Mouse (Mus musculus): ENCODE results near the gene Slc26a10.
"Not testable (repeated sequence)": the region's sequence is repeated elsewhere in the genome, so short reads cannot be mapped to it uniquely, and the experiment has no call there.

Slc26a10 gene

DNA sequence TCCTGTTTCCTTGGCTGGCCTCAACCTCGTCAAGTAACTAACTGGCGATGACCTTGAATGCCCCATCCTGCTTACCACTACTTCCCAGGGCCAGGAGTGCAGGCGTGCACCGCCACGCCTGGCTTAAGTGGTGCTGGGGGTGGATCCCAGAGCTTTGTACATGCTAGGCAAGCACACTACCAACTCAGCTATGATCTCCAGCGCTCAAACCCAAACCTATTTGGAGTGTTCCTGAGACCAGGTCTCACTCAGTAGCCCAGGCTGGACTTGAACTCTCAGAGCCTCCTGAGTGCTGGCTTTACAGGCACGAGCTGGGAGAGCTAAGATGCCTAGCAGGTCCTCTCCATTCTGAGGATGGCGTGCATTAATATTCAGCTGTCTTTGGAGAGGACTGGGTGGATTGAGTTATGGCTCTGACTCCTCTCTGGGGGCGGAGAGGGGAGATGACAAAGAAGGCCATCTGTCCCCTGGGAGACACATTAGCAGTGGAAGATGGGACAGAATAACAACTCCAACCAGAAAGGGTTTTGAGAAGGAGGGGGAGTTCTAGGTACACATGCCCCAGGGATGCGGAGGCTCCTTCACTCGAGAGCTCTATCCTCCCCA lies 17.2 kb upstream of the Slc26a10 start:
- DNase-seq (ENCODE audit: low spot score): no peak

DNA sequence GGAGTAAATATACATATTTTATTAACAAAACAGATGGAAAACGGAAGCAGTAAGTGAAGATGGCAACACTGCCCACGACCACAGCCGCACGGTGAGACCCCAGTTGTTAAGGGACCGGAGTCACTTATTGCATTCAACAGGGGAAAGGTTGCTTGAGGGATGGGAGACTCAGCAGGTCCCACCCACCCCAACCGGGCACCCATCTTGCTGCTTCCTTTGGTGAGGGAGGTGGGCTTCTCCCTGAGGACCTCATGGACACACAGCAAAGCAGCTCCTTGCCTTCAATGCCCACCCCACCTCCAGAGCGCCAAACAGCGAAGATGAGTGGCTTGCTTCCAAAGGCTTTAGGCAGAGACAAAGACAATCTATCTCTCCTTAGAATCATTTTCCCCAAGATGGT lies 16.7 kb upstream of the Slc26a10 start:
- no peak for DNase-seq (ENCODE audit: low spot score)

DNA sequence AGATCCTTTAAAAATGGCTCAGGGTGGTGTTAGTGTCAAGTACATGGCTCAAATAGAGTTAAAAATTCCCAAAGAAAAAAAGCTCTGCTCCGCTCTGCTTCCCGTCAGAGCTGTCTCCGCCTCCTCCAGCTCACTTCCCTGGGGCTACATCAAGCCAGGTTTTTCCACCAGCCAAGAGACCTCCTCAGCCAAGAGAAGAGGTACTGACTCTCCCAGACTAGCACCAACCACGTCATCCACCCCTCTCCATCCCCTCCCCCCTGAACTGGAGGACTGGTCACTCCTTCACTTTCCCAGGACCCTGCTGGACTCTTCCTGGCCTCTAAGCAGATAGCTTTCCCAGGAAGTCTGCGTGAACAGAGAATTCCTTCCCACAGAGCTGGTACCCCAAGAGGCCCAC lies 15.9 kb upstream of the Slc26a10 start:
- no peak for DNase-seq (ENCODE audit: low spot score)

DNA sequence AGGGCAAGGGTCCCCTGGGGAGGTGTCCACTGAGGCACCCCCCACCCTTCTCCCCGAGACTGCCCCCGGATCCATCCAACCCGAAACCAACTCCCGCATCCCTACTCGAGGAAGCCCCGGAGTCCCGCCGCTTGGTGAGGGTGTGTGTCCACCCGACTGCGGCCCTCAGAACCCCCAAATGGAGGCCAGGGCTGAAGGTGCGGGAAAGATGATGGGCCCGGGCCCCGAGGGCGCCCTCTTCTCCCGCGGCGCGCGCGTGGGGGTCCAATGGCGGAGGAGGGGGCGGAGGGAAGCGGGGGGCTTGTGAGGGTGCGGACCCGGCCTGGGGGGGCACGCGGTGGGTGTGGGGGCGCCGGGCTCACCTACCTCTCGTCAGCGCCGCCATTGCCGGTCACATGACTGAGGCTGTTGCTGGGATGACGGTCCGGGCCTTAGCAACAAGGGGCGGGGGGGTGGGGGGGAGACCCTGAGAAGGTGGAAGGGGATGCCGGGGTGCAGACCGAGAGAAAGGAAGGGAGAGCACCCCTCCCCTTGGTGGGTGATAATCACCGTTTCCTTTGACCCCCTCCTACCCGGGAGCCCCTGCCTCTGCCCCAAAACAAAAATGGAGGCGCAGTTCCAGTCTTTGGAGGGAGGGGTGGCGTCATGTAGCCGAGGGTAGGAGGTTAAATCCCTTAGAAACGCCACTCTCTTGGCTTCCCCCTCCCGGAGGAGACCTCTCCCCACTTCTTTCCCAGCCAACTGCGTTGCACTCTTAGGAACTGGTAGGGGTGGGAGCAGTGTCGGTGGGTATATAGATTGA lies 15.1 kb upstream of the Slc26a10 start, which contains the start of gene Dtx3:
TSS of gene Dtx3 (minus strand) at position 401 of the 802 bp plus-strand sequence.
- no peak for DNase-seq (ENCODE audit: low spot score)

DNA sequence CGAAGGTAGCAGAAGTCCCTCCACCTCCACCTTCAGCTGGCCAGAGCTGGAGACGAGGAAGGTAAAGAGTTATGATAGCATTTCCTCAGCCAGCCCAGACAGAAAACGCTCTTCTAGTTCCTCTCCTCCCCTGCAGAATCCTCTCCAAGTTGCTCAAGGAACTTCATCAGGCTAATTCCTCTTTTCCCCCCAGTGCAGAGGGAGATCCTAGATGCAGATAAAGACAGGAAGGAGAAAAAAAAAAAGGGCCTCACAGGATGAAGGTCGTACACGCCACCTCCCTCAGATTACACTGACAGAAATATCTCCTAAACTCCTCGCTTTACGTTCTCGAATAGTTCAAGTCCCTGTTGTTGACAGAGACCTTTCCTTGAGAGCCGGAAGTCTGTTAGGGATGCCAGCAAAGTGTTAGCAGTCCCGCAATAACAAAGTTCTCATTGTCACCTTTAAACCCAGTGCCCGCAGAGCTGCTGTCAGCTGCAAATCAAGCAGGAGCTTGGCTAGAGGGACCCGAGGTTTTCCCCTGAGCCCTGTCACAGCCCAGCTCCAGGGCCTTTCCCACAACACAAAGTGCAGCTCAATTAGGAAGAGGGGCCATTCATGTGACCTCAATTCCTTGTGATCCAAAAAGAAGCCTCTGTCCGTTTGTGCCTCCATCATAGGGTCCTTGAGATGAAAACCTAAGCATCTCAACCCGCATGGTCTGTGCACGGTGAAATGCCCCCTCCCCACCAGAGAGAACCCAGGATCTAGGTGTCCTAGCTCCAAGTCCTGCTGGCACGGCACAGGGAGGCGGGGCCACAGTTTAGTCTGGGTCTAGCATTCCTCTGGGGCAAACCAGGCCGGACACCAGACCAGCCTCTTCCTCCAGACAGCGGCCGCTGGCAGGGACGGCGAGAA lies 14.2 kb upstream of the Slc26a10 start:
- DNase-seq (ENCODE audit: low spot score): no peak

DNA sequence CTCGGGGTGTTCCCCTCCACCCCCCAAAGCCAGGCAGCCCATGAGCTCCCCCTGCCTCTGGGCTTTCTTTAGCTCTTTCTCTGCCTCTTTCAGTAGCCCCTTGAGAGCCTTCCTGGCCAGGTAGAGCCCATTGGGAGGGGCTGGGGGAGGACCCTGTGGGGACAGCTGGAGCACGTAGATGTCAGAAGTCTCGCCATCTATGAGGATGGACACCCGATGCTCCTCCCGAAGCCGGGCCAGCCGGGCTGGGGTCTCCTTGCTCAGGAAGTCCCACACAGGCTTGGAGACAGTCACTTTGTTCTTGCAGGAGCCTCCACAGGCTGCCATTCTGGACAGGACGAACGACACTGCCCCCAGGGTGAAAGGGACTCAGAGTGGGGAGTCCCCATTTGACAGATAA lies 12.6 kb upstream of the Slc26a10 start:
- no peak for DNase-seq (ENCODE audit: low spot score)

DNA sequence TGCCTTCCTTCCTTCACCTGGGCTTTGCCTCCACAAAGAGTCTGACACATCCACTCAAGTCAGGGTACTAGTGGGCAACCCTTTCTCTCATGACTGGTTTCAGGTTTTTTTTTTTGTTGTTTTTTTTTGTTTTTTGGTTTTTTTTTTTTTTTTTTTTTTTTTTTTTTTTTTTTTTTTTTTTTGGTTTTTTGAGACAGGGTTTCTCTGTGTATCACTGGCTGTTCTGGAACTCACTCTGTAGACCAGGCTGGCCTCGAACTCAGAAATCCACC lies 11.5 kb upstream of the Slc26a10 start:
- not testable (repeated sequence) for DNase-seq (ENCODE audit: low spot score)

DNA sequence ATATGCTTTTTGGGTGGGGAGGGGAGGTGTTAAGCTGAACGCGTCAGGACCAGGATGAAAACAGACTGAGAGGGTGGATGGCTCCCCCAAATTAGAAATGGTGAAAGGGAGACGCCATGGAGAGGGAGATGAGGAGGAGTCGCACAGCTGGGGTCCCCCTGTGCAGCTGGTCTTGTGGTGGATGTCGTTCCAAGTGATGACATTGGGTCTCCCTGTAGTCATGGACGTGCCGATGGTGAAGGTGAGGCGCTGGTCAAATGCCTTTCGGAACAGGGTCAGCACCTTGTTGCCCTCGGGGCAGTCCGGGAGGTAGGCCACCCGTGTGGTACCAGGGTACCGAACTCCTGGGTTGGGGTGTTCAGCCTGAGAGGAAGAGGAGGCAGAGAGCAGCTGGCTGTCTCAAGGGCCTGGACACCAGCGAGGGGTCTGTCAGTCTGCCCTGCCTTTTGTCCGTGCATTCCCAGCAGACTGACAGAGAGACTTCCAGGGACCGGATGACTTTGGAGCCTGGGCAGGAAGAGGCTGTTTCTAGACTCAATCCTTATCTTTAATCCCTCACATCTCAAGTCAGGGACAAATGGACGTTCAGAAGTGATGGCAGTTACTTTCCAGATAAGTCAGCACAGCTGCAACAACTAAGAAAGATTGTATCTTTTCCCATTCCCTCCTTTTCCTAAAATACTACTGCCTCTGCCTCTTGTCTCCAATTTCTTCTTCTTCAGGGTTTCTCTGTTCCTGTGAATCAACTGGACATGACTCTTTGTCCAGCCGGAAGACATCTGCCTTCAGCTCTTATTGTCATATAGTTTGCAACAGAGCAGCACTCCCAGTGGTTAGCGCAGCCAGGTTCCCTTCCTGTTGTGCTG lies 11.0 kb upstream of the Slc26a10 start:
- no peak for DNase-seq (ENCODE audit: low spot score)

DNA sequence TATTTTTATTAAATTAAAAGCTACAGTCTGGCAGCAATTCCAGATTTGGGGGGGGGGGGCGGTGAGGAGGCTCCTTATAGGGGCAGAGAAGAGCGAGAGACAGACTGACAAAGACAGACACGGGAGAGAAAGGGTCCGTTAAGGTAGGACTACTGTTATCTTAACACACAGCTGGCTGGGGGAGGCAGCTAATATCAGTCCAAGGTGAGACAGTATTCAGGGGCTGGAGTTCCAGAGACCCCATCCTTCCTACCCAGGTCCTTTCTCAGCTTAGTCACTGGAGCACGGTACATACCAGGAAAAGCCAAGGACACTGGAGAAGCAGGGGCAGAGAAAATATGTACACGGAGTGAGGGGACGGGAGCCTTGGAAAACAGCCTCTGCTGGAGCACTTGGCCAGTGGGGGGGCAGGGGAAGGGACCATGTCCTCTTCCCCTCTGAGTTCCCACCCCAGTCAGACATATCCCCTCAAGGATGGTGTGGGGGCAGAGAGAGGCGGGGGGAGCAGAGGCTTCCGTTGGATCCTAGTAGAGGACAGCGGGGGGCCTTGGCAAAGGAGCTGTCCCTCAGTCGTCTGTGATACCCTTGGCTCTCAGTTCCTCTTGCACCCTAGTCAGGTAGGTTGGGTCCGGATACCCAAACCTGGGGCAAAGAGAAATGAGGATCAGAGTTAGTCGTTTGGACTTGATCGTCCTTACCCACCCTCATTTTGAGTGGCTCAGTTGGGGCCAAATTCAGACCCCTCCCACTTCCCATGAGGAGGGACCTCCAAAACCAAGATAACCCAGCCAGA lies 10.1 kb upstream of the Slc26a10 start:
- no peak for DNase-seq (ENCODE audit: low spot score)

DNA sequence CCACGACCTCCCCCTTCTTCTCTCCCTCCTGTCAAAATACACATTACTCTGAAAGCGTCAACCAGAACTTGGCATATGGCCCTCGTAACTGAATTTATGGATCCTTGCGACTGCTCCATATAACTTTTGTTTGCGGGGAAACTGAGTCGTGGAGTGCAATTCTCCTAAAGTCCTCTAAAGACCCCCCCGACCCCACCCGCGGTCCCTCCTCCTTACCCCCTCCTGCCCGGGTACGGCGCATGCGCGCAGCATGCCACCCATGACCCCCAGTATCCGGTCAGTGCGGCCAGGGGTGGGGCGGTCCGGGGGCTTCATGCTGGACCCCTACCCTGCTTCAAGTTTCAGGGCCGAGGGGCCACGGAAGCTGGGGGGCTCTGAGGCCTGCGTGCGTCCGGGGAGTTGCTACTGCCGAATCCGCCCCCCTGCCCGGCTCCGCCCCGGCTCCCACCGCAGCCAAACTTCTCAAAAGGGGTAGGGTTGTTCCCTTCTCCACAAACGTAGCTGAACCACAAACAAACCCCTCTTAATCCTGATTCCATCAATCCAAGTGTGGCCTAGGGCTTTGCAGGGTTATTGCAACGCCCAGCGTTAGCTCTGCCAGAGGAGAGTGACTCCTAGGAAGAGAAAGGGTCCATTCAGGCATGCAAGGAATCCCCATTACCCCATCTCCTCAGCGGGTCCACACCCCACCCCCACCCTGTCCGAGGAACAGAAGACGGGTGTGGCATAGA lies 9.4 kb upstream of the Slc26a10 start, which contains the start of gene Arhgef25:
TSS of gene Arhgef25 (minus strand) at position 433 of the 731 bp plus-strand sequence.
- DNase-seq (ENCODE audit: low spot score): no peak

DNA sequence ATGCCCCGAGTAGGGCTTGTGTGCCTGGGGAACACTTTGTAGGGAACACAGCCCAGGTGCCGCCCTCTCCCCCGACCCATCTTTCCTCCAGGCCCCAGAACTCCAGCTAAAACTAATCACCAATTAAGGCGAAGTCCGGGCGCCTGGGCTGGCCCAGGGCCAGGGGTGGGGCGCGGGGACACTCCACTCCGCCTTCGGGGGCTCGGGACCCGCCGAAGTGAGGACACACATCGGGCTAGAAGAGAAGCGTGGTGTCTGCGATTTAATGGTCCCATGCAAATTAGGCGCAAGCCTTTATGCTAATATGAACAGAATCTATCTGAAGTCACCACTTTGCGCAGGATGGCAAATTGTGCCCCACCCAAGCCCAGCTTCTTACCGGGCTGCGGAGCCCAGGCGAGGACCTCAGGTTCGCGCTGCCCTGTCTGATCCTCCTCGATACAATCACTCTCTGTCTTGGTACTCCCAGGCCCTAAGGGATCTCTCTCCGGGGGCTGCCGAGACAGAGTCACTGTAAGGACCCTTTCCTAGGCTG lies 8.7 kb upstream of the Slc26a10 start:
- DNase-seq (ENCODE audit: low spot score): no peak

DNA sequence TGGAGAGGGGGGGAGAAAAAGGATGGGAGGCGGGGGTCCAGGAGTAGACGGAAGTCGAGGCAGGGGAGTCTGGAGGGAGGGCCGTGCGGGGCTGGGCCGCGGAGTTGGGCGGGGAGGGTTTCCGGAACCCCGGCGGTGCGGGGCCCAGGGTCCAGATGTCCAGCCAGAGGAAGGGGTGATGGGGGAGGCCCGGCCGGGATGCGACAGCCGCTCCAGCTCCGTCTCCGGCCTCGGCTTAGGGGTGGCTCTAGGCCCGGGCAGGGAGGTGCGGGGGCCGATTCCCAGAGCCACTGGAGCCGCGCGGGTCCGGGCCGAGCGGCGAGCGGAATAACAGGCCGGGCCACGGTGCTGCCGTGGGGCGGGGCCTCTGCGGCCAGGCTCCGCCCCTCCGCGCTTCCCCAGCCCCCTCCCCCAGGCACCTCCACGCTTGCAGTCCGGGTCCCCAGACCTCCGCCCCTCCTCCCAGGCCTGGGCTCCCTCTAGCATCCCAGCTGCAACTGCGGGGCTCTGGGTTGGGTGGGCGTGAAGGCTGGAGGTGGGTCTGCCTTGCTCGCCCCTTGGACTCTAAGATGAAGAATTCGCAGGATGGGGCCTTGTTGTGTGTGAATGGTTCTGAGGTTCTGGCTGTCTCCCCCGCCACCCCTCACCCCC lies 8.1 kb upstream of the Slc26a10 start:
- no peak for DNase-seq (ENCODE audit: low spot score)

DNA sequence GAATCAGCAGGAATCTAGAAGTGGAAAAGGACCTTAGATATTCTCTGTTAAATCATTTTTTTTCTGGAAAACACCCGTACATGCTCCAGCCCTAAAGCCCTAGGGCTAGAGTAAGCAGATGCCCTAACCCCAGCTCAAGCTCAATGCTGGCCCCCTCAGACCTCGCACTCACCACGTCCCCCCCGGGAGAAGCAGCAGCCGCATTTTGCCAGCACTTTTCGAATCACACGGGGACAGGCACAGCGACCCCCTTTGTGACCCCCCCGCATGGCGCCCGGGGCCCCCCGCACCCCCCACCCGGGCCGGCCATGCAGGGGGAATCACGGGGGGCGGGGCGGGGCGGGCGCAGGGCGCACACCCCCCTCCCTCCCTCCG lies 7.6 kb upstream of the Slc26a10 start:
- DNase-seq (ENCODE audit: low spot score): no peak

DNA sequence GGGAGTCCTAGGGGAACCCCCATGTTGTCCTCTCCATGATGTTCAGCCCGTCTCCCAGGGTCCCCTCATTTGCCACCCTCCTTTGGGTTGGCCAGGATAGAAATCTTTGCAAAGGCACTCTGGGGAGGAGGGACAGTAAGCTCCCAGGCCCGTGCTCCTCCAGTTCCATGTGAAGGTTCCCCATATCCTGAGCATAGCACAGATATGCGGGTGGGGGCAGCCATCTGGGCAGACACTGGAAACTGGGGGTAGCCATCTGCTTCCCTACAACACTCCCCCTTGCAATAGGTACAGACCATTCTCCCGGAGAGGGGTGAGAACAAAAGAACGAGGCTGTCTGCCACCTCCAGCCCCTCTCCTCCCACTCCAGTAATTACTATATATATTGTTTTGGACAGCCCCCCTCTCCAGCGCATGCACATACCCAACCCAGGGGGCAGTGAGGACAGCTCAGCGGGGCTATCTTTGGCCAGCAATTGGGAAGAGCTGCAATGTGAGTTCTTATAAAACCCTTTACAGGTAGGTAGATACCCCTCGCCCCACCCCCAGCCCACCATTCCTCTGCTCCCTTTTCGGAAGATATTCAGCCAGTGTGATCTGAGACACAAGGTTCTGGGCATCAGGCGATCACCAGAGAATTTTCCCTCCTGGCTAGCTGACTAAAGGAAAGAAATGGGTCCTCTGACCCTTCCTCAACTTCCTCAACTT lies 7.1 kb upstream of the Slc26a10 start:
- no peak for DNase-seq (ENCODE audit: low spot score)

DNA sequence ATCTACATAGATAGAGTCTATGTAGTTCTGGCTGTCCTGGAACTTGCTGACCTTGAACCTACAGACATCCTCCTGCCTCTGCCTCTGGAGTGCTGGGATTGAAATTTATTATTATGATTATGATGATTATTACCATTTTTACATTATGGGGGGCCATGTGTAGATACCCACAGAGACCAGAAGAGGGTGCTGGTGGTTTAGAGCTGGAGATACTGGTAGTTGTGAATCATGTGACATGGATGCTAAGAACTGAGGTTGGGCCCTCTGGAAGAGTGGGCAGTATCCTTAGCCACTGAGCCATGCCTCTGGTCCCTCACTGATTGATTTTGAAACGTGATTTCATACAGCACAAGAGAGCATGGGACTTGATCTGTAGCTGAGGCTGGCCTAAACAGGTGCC lies 6.0 kb upstream of the Slc26a10 start:
- no peak for DNase-seq (ENCODE audit: low spot score)

DNA sequence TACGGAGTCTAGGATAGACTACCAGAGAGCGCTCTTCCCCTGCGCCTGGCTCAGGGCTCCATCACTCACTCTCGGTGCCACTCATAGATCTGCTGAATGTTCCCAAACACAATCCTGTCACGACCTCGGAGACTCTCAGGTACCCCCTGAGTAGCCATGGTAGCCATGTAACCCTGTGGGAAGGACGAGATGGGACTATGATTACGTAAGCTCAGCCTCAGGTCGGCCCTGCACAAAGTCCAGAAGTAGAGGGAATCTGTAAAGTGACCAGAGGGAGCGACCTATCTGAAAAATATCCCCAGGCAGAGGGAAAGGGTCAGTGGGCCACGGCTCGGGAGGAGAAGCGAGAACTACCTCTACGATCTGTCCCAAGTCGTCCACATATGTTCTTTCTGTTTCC lies 5.1 kb upstream of the Slc26a10 start:
- DNase-seq (ENCODE audit: low spot score): no peak

DNA sequence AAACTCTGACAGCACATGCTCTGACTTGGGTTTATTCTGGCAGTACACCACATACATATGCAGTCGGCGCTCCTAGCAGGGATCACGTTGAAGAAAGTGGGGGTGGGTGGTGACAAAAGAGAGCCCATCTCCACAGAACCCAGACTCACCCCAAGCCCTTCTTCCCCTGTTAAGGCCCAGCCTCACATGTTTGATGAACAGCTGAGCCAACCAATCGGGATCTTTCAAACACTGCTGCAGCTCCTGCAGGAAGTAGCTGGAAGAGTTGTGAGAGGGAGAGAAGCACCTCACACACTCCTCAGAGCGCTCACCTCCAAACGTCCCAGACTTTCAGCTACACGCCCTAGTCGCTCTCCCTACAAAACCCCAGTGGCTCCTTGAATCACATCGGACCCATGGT lies 4.7 kb upstream of the Slc26a10 start:
- DNase-seq (ENCODE audit: low spot score): no peak

DNA sequence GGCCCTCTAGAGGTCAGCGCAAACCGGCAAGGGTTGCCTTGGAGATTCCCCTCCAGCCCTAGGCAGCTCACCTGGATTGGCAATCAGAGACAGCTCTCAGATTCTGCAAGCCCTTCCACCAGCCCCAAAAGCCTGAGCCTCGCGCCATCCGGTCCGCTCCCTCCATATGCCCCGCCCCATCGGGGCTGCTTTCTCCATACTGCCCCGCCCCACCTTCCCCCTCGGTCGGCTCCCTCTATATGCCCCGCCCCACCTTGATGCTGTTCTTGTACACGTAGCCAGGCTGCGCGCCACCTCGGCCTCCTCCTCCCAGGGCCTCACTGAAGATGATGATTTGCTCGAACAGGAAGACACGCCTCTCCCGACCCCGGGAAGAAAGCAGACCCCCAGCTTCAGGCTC lies 3.3 kb upstream of the Slc26a10 start:
- no peak for DNase-seq (ENCODE audit: low spot score)

DNA sequence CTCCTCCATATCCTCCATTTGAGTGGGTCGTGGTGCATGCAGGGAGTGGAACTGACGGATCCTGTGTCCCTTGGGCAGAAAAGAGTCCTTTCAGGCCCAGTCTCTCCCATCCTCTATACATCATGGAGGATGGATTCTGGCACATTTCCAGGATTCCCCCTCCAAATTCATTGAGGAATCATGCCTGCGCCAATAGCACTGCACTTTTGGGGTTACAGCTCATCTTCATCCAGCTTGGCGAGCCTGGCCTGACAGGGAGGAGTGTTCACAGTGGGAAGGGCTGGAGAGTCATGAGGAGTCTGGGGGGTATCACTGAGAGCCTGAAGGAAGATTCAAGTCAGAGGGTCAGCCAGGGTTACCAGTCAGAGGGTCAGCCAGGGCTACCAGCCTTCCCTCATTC lies 2.2 kb upstream of the Slc26a10 start:
- DNase-seq (ENCODE audit: low spot score): no peak
